Mouse (Mus musculus) olfactory bulb, adult 2 months (tissue): ENCODE measurements around the gene Mroh2b. TPM values are rescaled to one million over a fixed set of nuclear protein-coding genes. Genes with fewer than 3 reads are reported as not detected.

Experiments
- H3K27ac ChIP-seq: fragments of 200-500 bp; 2 replicates; pipeline ENCODE4 v1.5.1; 2012; ENCODE audit warnings: low read depth, low read length; ENCODE audit not compliant: insufficient read depth
- H3K4me1 ChIP-seq: fragments of 200-500 bp; 2 replicates; pipeline ENCODE4 v1.6.1; 2012; ENCODE audit warnings: low read length; ENCODE audit not compliant: control insufficient read depth, insufficient read depth
- H3K4me3 ChIP-seq: fragments of 200-500 bp; 2 replicates; pipeline ENCODE4 v1.5.1; 2012; ENCODE audit warnings: mild to moderate bottlenecking, low read depth, low read length, moderate library complexity; ENCODE audit not compliant: insufficient read depth
- CTCF ChIP-seq: fragments of 200-500 bp; IDR thresholded peaks from 2 replicates; pipeline ENCODE4 v1.5.1; 2012; ENCODE audit warnings: low read depth, mild to moderate bottlenecking, low read length, moderate library complexity; ENCODE audit not compliant: insufficient read depth
- POLR2A ChIP-seq: fragments of 200-500 bp; IDR thresholded peaks from 2 replicates; pipeline ENCODE4 v1.6.1; 2012; ENCODE audit warnings: mild to moderate bottlenecking, low read depth, low read length, moderate library complexity; ENCODE audit not compliant: insufficient read depth
- WGBS: fragments of 180-500 bp; shearing (Covaris S2); methylation state at CpG from one replicate; pipeline ENCODE4 v1.1.7; 2018; 5-methylcytosine and 5-hydroxymethylcytosine counted together
- polyA plus RNA-seq: library from polyadenylated mRNA; stranded (reverse); fragments of >200 nt; gene quantifications from 2 replicates; pipeline ENCODE4 v1.2.4, GENCODE M21; 2012; ENCODE audit warnings: low replicate concordance; ENCODE audit not compliant: missing spikeins, insufficient read depth, insufficient read length

The Mroh2b gene
- not detected in 2 replicates for polyA plus RNA-seq

DNA sequence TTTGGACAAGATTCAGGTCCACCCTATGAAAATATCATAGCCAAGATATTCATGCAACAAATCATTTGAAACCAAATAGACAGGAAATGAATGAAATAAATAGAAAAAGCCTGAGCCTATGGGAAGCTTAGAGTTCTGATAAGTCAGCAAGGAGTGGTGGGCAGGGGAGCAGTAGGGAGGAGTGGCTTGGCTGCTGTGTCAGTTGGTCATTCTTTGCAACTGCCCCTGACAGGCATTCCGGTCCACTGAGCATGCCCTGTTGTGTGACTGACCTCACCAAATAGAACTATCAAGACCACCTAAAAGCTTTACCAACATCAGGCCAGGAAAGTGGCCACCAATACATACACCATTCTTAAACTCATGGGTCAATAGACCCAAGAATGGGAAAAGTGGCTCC lies at the start of gene Mroh2b:
Gene Mroh2b, plus strand, starts transcription at position 301 of the 400 bp plus-strand sequence.
- Histone ChIP-seq H3K4me1 (no peaks in the 10 kb centered on the region), H3K27ac (no peak within 1 kb of the TSS), H3K4me3 (no peak within 1 kb of the TSS)
- whole genome bisulfite sequencing = 91% methylated on average over 1 of the region's 1 CpGs
- TF ChIP-seq POLR2A = no peak
- TF ChIP-seq CTCF = no peak

DNA sequence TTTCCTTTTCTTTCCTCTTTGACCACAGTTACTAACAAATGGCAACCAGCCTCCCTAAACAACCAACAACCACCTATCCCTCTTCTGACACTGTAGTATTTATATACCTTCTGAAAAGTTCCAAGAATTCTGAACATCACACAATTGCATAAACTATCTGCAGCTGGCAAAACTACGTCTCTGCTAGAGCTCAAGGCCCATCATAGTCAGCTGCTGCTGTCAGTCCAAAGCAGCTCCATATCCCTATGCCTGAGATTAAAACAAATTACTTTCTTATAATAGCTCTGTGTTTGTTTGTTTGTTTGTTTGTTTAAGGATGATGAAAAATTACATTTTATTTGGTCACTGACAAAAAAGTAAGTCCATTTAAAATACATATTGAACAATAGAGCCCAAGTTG lies 48.5 kb upstream of the Mroh2b start:
- no peak overlapping the region for H3K27ac ChIP-seq
- 94% methylated on average over 1 of the region's 1 CpGs for WGBS
- no peak overlapping the region for H3K4me3 ChIP-seq
- no peaks in the 10 kb centered on the region for H3K4me1 ChIP-seq
- TF ChIP-seq POLR2A (no peak), CTCF (no peak)

GRCm38 (mm10) chr15:4894962-4895361 lies 3.6 kb upstream of the Mroh2b start:
- TF ChIP-seq CTCF = no peak
- TF ChIP-seq POLR2A = no peak
- no peak overlapping the region for H3K4me3 ChIP-seq
- 31% methylated on average over 3 of the region's 3 CpGs for WGBS

GRCm38 (mm10) chr15:4934731-4935130 lies 36.2 kb downstream of the Mroh2b start:
- no peaks in the 10 kb centered on the region for H3K4me1 ChIP-seq
- TF ChIP-seq POLR2A = no peak
- TF ChIP-seq CTCF = no peak
- H3K27ac ChIP-seq = no peak overlapping the region
- no peak overlapping the region for H3K4me3 ChIP-seq
- WGBS = 69% methylated on average over 8 of the region's 8 CpGs

More at GRCm38 (mm10) chr15:4894962-4895361, 3.6 kb upstream of the Mroh2b start:
- Histone ChIP-seq H3K27ac (no peak overlapping the region), H3K4me1 (no peaks in the 10 kb centered on the region)

GRCm38 (mm10) chr15:4973355-4973754 lies 74.8 kb downstream of the Mroh2b start:
- Histone ChIP-seq H3K4me1 (peaks cover 3% of the 10 kb centered on the region; the same call in 1 of the 2 replicates), H3K4me3 (no peak overlapping the region), H3K27ac (no peak overlapping the region)
- 90% methylated on average over 1 of the region's 1 CpGs for WGBS
- TF ChIP-seq CTCF (no peak), POLR2A (no peak)

DNA sequence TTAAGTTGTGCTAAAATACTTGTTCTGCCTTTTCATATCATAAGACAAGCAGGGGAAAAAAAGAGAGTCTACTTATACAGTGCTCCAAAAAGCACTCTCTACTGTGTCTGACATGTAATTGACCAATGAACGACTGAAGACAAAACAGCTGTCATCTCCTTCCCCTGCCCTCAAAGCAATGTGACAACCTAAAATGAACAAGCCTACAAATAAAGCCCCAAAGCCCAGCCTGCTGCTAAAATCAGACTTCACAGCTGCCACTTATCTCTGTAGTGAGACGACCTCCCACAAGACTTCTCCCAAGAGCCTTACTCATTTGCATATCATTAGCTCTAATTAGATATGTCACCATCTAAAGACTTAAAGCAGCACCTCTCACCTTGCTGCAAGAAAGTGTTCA lies 104.4 kb downstream of the Mroh2b start:
- Histone ChIP-seq H3K4me3 (no peak overlapping the region), H3K4me1 (no peaks in the 10 kb centered on the region), H3K27ac (no peak overlapping the region)
- TF ChIP-seq CTCF (no peak), POLR2A (no peak)
- WGBS = 21% methylated on average over 2 of the region's 2 CpGs

GRCm38 (mm10) chr15:5003503-5004196 lies 105.1 kb downstream of the Mroh2b start:
- 75% methylated on average over 6 of the region's 6 CpGs for WGBS
- Histone ChIP-seq H3K27ac (no peak overlapping the region), H3K4me1 (no peaks in the 10 kb centered on the region), H3K4me3 (no peak overlapping the region)
- no peak for TF ChIP-seq CTCF
- no peak for TF ChIP-seq POLR2A

- H3K4me3 ChIP-seq = no peak overlapping the region
- H3K4me1 ChIP-seq = no peaks in the 10 kb centered on the region
- no peak overlapping the region for H3K27ac ChIP-seq
- WGBS = 90% methylated on average over 11 of the region's 11 CpGs
- no peak for TF ChIP-seq POLR2A
- TF ChIP-seq CTCF = no peak
Measured at GRCm38 (mm10) chr15:5009644-5010107, 111.1 kb downstream of the Mroh2b start.

Other genes starting within 250 kb of the Mroh2b start
- not detected in 2 replicates for gene C6, start 171.6 kb upstream of the Mroh2b start, polyA plus RNA-seq
- not detected in 2 replicates for gene C7, start 165.0 kb downstream of the Mroh2b start, polyA plus RNA-seq
- gene Card6, start 209.8 kb downstream of the Mroh2b start, polyA plus RNA-seq = not detected in 2 replicates
- not detected in 2 replicates for gene Rpl37, start 217.9 kb downstream of the Mroh2b start, polyA plus RNA-seq
- gene Prkaa1, start 245.1 kb downstream of the Mroh2b start, polyA plus RNA-seq = not detected in 2 replicates